Mouse (Mus musculus) intestine, embryonic 14.5 days (tissue): Measurements from ENCODE around the gene Crim1. TPM values are rescaled to one million over a fixed set of nuclear protein-coding genes. Genes with fewer than 3 reads are reported as not detected.

Experiments used
- ATAC-seq: fragments of 200-750 bp; cut with Nextera tagmentation; replicated peaks from 2 replicates; pipeline ENCODE4 v1.8.0; 2017; ENCODE audit warnings: low read depth, moderate number of reproducible peaks, moderate TSS enrichment, moderate library complexity; ENCODE audit not compliant: low FRiP score, low TSS enrichment
- DNase-seq: peaks from one replicate; pipeline ENCODE4 v3.0.0-alpha.2; 2018; ENCODE audit warnings: low spot score
- H3K27ac ChIP-seq: fragments of 300-500 bp; sonication (generic); 2 replicates; pipeline ENCODE4 v1.5.1; 2014; ENCODE audit warnings: low read depth, mild to moderate bottlenecking, control low read depth
- H3K27me3 ChIP-seq: fragments of 300-500 bp; sonication (generic); replicated peaks from 2 replicates; pipeline ENCODE4 v1.6.1; 2014; ENCODE audit warnings: low read length, control low read depth; ENCODE audit not compliant: control insufficient read depth, insufficient read depth
- H3K36me3 ChIP-seq: fragments of 300-500 bp; sonication (generic); 2 replicates; pipeline ENCODE4 v1.6.1; 2014; ENCODE audit warnings: low read length, control low read depth; ENCODE audit not compliant: control insufficient read depth, insufficient read depth
- H3K4me1 ChIP-seq: fragments of 300-500 bp; sonication (generic); replicated peaks from 2 replicates; pipeline ENCODE4 v1.6.1; 2014; ENCODE audit warnings: low read length, control low read depth, mixed read lengths; ENCODE audit not compliant: control insufficient read depth, insufficient read depth
- H3K4me2 ChIP-seq: fragments of 300-500 bp; sonication (generic); 2 replicates; pipeline ENCODE4 v1.6.1; 2014; ENCODE audit warnings: low read length
- H3K4me3 ChIP-seq: fragments of 300-500 bp; sonication (generic); 2 replicates; pipeline ENCODE4 v1.5.1; 2014; ENCODE audit warnings: low read depth, low read length, control low read depth, mixed read lengths
- H3K9ac ChIP-seq: fragments of 300-500 bp; sonication (generic); 2 replicates; pipeline ENCODE4 v1.6.1; 2014; ENCODE audit warnings: mild to moderate bottlenecking, low read length
- H3K9me3 ChIP-seq: fragments of 300-500 bp; sonication (generic); 2 replicates; pipeline ENCODE4 v1.6.1; 2016; ENCODE audit warnings: low read length, control low read depth; ENCODE audit not compliant: control insufficient read depth
- WGBS: fragments of 180-500 bp; shearing (Covaris S2); extraction: QIAGEN DNeasy Blood & Tissue Kit; methylation state at CpG from one replicate; pipeline ENCODE4 v1.1.7; 2014; 5-methylcytosine and 5-hydroxymethylcytosine counted together
- polyA plus RNA-seq: library from polyadenylated mRNA; unstranded; fragments of >200 nt; fragmentation: Nextera tagmentation; extraction: Ambion mirVana; gene quantifications from 2 replicates; pipeline ENCODE4 v1.2.1, GENCODE M21; 2014

Gene Crim1
- polyA plus RNA-seq, 1 experiment from 2014 or later: 6.1 TPM

DNA sequence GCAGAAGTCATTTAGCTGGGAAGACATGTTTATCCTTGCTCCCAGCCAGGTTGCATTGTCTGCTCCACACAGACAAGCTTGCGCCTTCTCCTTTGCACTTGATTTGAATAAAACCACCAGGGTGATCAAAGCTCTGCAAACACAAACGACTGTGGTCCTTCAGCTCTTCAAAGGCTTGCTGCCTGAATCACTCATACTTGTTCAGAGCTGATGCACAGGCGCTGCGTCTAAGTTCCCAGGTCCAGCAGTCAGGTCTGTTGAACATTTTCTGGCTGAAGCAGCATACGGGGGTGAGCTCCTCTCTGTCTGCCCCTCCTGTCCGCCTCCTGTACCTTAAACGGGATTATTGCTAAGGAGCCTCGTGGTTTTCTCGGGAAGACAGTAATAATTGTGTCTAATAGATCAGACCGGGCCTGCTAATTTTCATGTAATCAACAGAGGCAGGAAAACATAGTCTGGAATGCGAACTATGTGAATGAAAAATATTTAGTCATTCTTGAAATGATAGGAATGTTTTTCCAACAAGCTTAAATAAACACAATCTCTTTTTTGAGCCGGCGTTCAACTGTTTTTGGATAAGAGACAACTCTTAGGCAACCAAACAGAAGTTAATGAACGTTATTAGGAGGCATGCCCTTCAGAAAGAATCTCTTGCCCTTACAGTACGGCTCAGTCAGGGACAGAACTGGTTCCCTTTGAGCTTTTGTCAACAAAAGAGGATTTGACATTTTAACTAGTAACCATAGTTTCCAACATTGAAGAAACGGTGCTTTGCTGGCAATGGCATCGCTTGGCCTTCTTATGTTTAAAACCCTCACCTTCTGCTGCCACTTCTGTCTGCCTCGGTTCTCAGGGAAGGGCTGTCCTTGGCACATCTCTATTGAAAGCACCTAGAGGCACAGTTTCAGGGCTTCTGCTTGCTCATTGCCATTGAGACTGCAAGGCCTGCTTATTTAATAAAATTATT lies 122.6 kb downstream of the Crim1 start:
- no peak for DNase-seq

DNA sequence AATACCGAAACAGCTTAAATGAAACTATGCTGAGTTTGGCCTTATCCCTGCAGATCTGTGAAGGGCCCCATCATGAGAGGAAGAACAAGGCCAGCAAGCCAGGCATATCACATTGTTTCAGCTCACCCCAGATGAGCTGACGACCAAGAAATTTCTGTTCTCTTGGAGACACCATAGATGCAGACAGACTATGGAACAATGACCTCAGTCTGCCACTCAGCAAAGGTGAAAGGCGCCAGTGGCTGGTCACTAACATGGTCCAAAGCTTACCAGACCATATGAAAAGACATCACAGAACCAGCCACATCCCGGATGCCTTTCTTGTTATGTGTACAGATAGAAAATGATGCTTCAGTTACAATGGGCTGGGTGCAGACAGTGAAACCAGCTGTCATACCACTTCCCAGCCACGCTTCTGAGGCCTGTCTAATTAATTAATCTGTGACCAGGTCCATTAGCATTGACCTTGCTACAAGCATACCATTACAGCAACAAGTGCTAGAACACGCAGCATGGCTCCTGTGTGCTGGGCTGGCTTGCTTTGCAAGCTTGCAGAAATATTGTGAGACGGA lies 125.8 kb downstream of the Crim1 start:
- 89% methylated on average over 7 of the region's 7 CpGs for WGBS

More for the DNA sequence above, 122.6 kb downstream of the Crim1 start:
- Histone ChIP-seq H3K27ac (peak overlapping the region; percentile 38; the same call in 1 of the 2 replicates), H3K9me3 (no peaks in the 10 kb centered on the region), H3K4me1 (peaks cover 18% of the 10 kb centered on the region; the same call in 1 of the 2 replicates), H3K4me3 (no peak overlapping the region), H3K9ac (no peak overlapping the region), H3K27me3 (no peaks in the 10 kb centered on the region), H3K4me2 (no peak overlapping the region), H3K36me3 (no peaks in the 10 kb centered on the region; the same call in 1 of the 2 replicates)
- ATAC-seq: no peak
- WGBS: 26% methylated on average over 18 of the region's 18 CpGs

GRCm38 (mm10) chr17:78326381-78326780 lies 126.3 kb downstream of the Crim1 start:
- Histone ChIP-seq H3K36me3 (no peaks in the 10 kb centered on the region), H3K27me3 (no peaks in the 10 kb centered on the region), H3K9me3 (no peaks in the 10 kb centered on the region), H3K4me1 (peaks cover 24% of the 10 kb centered on the region), H3K4me3 (no peak overlapping the region), H3K4me2 (no peak overlapping the region), H3K9ac (no peak overlapping the region), H3K27ac (no peak overlapping the region)
- DNase-seq: no peak
- WGBS: 86% methylated on average over 2 of the region's 2 CpGs
- ATAC-seq: no peak

More for the DNA sequence above, 125.8 kb downstream of the Crim1 start:
- no peak overlapping the region for H3K9ac ChIP-seq
- peaks cover 24% of the 10 kb centered on the region for H3K4me1 ChIP-seq
- ATAC-seq (no peak), DNase-seq (no peak)
- no peaks in the 10 kb centered on the region for H3K36me3 ChIP-seq
- H3K4me3 ChIP-seq: no peak overlapping the region
- H3K9me3 ChIP-seq: no peaks in the 10 kb centered on the region
- H3K27me3 ChIP-seq: no peaks in the 10 kb centered on the region
- H3K27ac ChIP-seq: no peak overlapping the region
- no peak overlapping the region for H3K4me2 ChIP-seq

GRCm38 (mm10) chr17:78327187-78327586 lies 127.1 kb downstream of the Crim1 start:
- H3K4me3 ChIP-seq: no peak overlapping the region
- no peak for DNase-seq
- peaks cover 24% of the 10 kb centered on the region for H3K4me1 ChIP-seq
- 59% methylated on average over 4 of the region's 4 CpGs for WGBS
- H3K36me3 ChIP-seq: no peaks in the 10 kb centered on the region
- H3K27ac ChIP-seq: no peak overlapping the region
- no peaks in the 10 kb centered on the region for H3K9me3 ChIP-seq
- H3K9ac ChIP-seq: no peak overlapping the region
- no peaks in the 10 kb centered on the region for H3K27me3 ChIP-seq
- H3K4me2 ChIP-seq: no peak overlapping the region
- ATAC-seq: no peak

GRCm38 (mm10) chr17:78328287-78328686 lies 128.2 kb downstream of the Crim1 start:
- H3K27me3 ChIP-seq: no peaks in the 10 kb centered on the region
- no peaks in the 10 kb centered on the region for H3K36me3 ChIP-seq
- H3K4me1 ChIP-seq: peaks cover 15% of the 10 kb centered on the region
- H3K4me2 ChIP-seq: no peak overlapping the region
- ATAC-seq (no peak), DNase-seq (no peak)
- H3K4me3 ChIP-seq: no peak overlapping the region
- WGBS: 9% methylated on average over 3 of the region's 3 CpGs
- H3K27ac ChIP-seq: peak overlapping the region; percentile 48; the same call in 1 of the 2 replicates
- H3K9me3 ChIP-seq: no peaks in the 10 kb centered on the region
- H3K9ac ChIP-seq: no peak overlapping the region

DNA sequence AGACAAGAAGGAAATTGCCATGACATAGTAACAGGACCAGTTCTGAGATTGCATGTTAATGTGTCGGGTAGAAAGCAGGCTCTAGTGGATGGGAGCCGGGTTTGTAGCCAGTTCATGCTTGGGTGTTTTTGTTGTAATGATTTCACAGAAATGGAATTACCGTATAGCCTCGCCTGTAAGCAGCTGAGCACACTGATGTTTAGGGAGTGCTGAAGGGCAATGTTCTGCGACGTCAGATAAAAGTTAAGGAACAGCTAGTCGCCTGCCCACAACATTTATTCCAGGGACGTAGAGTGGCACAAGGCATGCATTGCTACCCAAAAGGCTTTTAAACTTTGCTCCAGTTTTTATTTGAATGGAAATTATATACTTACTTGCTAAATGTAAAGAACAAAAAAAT lies 131.4 kb downstream of the Crim1 start:
- H3K27me3 ChIP-seq: no peaks in the 10 kb centered on the region
- H3K9ac ChIP-seq: no peak overlapping the region
- H3K9me3 ChIP-seq: no peaks in the 10 kb centered on the region
- ATAC-seq (no peak), DNase-seq (no peak)
- H3K4me1 ChIP-seq: peaks cover 13% of the 10 kb centered on the region
- no peak overlapping the region for H3K4me2 ChIP-seq
- H3K27ac ChIP-seq: no peak overlapping the region
- peaks cover 18% of the 10 kb centered on the region for H3K36me3 ChIP-seq
- H3K4me3 ChIP-seq: no peak overlapping the region
- 83% methylated on average over 8 of the region's 8 CpGs for WGBS

- Histone ChIP-seq H3K36me3 (peaks cover 21% of the 10 kb centered on the region), H3K27me3 (no peaks in the 10 kb centered on the region), H3K27ac (no peak overlapping the region), H3K4me1 (0 out of 2 replicates have a peak, but pooled peaks cover 1% of the 10 kb centered on the region), H3K9ac (no peak overlapping the region), H3K4me3 (no peak overlapping the region), H3K9me3 (no peaks in the 10 kb centered on the region), H3K4me2 (no peak overlapping the region)
- no peak for DNase-seq
- no peak for ATAC-seq
- 86% methylated on average over 10 of the region's 10 CpGs for WGBS
Observed at GRCm38 (mm10) chr17:78333275-78333674, 133.2 kb downstream of the Crim1 start.

DNA sequence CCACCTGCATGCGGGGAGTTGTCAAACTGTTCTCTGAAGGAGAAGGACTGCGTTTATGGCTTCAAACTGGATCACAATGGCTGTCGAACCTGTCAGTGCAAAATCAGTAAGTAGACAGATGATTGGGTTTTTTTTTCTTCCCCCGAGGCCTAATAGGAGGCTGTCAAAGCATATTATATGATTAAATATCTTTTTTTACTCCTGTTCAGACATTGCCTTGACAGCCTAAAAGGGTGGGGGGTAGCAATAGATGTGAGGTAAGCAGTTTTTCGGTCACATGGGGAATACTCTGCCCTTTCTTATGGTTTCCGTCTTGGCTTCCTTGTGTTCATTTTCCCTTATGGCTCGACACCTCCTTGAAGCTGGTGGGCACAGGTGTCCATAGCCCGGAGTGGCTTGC lies 135.2 kb downstream of the Crim1 start:
- no peaks in the 10 kb centered on the region for H3K4me1 ChIP-seq
- no peak overlapping the region for H3K4me3 ChIP-seq
- H3K36me3 ChIP-seq: peaks cover 21% of the 10 kb centered on the region
- WGBS: 92% methylated on average over 8 of the region's 8 CpGs
- no peak for ATAC-seq
- H3K4me2 ChIP-seq: no peak overlapping the region
- H3K27ac ChIP-seq: no peak overlapping the region
- H3K27me3 ChIP-seq: no peaks in the 10 kb centered on the region
- DNase-seq: no peak
- H3K9me3 ChIP-seq: no peaks in the 10 kb centered on the region
- H3K9ac ChIP-seq: no peak overlapping the region
